Mouse (Mus musculus) cortical plate, adult 2 months (tissue): Measurements from ENCODE around the gene Cd164. TPM values are rescaled to one million over a fixed set of nuclear protein-coding genes. Genes with fewer than 3 reads are reported as not detected.

Experiments used
- H3K27ac ChIP-seq: fragments of 200-500 bp; 2 replicates; pipeline ENCODE4 v1.5.1; 2012; ENCODE audit warnings: low read length, control low read depth, inconsistent platforms; ENCODE audit not compliant: insufficient read depth
- H3K4me1 ChIP-seq: fragments of 200-500 bp; 2 replicates; pipeline ENCODE4 v1.6.1; 2011; ENCODE audit warnings: low read length; ENCODE audit not compliant: control insufficient read depth, insufficient read depth
- H3K4me3 ChIP-seq: fragments of 200-500 bp; 2 replicates; pipeline ENCODE4 v1.5.1; 2011; ENCODE audit warnings: mild to moderate bottlenecking, low read length, control low read depth; ENCODE audit not compliant: insufficient read depth
- CTCF ChIP-seq: fragments of 200-500 bp; IDR thresholded peaks from 2 replicates; pipeline ENCODE4 v1.5.1; 2011; ENCODE audit warnings: mild to moderate bottlenecking, control low read depth, low read length; ENCODE audit not compliant: insufficient read depth; ENCODE audit errors: extremely low read depth
- POLR2A ChIP-seq: fragments of 200-500 bp; IDR thresholded peaks from 2 replicates; pipeline ENCODE4 v1.6.1; 2011; ENCODE audit warnings: mild to moderate bottlenecking, low read length, control low read depth; ENCODE audit not compliant: insufficient read depth; ENCODE audit errors: extremely low read depth
- polyA plus RNA-seq: library from polyadenylated mRNA; depleted of rRNA; stranded (reverse); fragments of >200 nt; gene quantifications from 2 replicates; pipeline ENCODE4 v1.2.3, GENCODE M21; 2012; rRNA removed

The Cd164 gene
- polyA plus RNA-seq, 1 experiment = 59.3 TPM

DNA sequence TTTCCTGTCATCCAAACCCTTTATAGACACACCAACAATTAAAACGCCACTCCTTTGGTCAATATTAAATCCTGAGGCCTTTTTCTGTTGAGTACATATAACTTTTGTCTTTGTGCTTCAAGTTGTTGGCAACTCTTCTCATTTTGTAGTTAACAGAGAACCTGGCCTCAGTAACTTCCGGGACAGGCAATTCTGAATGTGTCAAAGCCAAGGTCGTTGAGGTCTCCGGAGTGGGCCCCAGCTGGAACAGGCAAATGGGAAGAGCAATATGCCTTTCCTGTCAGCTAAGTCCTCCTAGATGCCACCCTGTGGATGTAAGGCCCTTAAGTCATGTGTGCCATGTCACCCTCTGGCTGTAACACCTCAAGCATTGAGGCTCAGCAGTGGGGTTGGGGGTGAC is 61.2 kb downstream of the Cd164 start:
- H3K4me1 ChIP-seq = no peaks in the 10 kb centered on the region
- no peak for TF ChIP-seq CTCF
- no peak for TF ChIP-seq POLR2A
- H3K4me3 ChIP-seq = no peak overlapping the region
- no peak overlapping the region for H3K27ac ChIP-seq

Other genes starting within 250 kb of the Cd164 start
- gene Fig4, start 216.2 kb upstream of the Cd164 start, polyA plus RNA-seq = 18.6 and 19.3 TPM in 2 replicates
- 0.04 and 0.06 TPM in 2 replicates for gene Ak9, start 215.4 kb upstream of the Cd164 start, polyA plus RNA-seq
- gene Zbtb24, start 69.0 kb upstream of the Cd164 start, polyA plus RNA-seq = 14.2 and 17.6 TPM in 2 replicates
- gene Mical1, start 43.1 kb upstream of the Cd164 start, polyA plus RNA-seq = 15.3 and 18.4 TPM in 2 replicates
- 33.8 and 36.5 TPM in 2 replicates for gene Smpd2, start 29.0 kb upstream of the Cd164 start, polyA plus RNA-seq
- 5.2 and 7.0 TPM in 2 replicates for gene Ppil6, start 29.0 kb upstream of the Cd164 start, polyA plus RNA-seq
- 0.88 and 1.0 TPM in 2 replicates for gene Ccdc162, start 197.2 kb downstream of the Cd164 start, polyA plus RNA-seq